Mouse (Mus musculus) intestine, embryonic 16.5 days (tissue): ENCODE measurements at regions not wholly inside any gene's neighbourhood (a gene's known extent, or its start where the extent isn't known, plus 50 kb on each side); places are given as distances from the start of the nearest gene placed in this dataset.

ENCODE experiments used
- ATAC-seq: fragments of 200-750 bp; cut with Nextera tagmentation; 2 replicates; pipeline ENCODE4 v1.8.0; 2017; ENCODE audit warnings: moderate TSS enrichment, moderate library complexity
- H3K27ac ChIP-seq: fragments of 300-500 bp; sonication (generic); 2 replicates; pipeline ENCODE4 v1.5.1; 2014; ENCODE audit warnings: mild to moderate bottlenecking, low read length
- H3K27me3 ChIP-seq: fragments of 300-500 bp; sonication (generic); replicated peaks from 2 replicates; pipeline ENCODE4 v1.6.1; 2014; ENCODE audit warnings: low read length, control low read depth, mixed read lengths; ENCODE audit not compliant: control insufficient read depth, insufficient read depth
- H3K36me3 ChIP-seq: fragments of 300-500 bp; sonication (generic); 2 replicates; pipeline ENCODE4 v1.6.1; 2014; ENCODE audit warnings: low read length, control low read depth; ENCODE audit not compliant: control insufficient read depth, insufficient read depth
- H3K4me1 ChIP-seq: fragments of 300-500 bp; sonication (generic); 2 replicates; pipeline ENCODE4 v1.6.1; 2014; ENCODE audit warnings: low read length, control low read depth, mixed read lengths; ENCODE audit not compliant: control insufficient read depth, insufficient read depth
- H3K4me2 ChIP-seq: fragments of 300-500 bp; sonication (generic); 2 replicates; pipeline ENCODE4 v1.6.1; 2014; ENCODE audit warnings: low read depth, low read length, control low read depth
- H3K4me3 ChIP-seq: fragments of 300-500 bp; sonication (generic); 2 replicates; pipeline ENCODE4 v1.5.1; 2014; ENCODE audit warnings: mild to moderate bottlenecking, low read length
- H3K9ac ChIP-seq: fragments of 300-500 bp; sonication (generic); 2 replicates; pipeline ENCODE4 v1.6.1; 2014; ENCODE audit warnings: low read depth, low read length
- H3K9me3 ChIP-seq: fragments of 300-500 bp; sonication (generic); 2 replicates; pipeline ENCODE4 v1.6.1; 2016; ENCODE audit warnings: low read length, control low read depth; ENCODE audit not compliant: control insufficient read depth
- WGBS: fragments of 180-500 bp; shearing (Covaris S2); extraction: QIAGEN DNeasy Blood & Tissue Kit; methylation state at CpG from one replicate; pipeline ENCODE4 v1.1.7; 2014; 5-methylcytosine and 5-hydroxymethylcytosine counted together

DNA sequence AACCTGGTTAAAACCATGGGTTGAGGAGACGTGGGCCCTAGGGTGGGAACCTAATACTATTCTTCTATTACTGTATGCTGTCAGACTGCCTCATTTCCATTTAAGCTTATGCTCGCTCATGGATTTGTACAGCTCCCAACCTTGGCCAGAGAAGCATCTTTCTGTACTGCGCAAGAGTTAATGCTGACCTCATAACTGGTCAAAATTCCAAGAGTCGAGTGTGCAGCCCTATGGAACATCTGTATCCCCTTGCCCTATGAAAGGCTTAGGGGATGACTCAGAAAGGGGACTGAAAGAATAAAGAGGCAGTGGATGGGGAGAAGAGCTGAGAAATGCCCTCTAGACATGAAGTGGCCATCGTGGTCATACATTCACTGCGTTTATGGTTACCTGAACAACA is 218.7 kb upstream of the Cnr1 start:
- ATAC-seq = no peak
- no peaks in the 10 kb centered on the region for H3K4me1 ChIP-seq
- H3K4me2 ChIP-seq = no peak overlapping the region
- H3K27ac ChIP-seq = no peak overlapping the region
- H3K27me3 ChIP-seq = no peaks in the 10 kb centered on the region
- no peak overlapping the region for H3K9ac ChIP-seq
- H3K4me3 ChIP-seq = no peak overlapping the region
- no peaks in the 10 kb centered on the region for H3K9me3 ChIP-seq
- WGBS = 94% methylated on average over 6 of the region's 6 CpGs
- no peaks in the 10 kb centered on the region for H3K36me3 ChIP-seq

DNA sequence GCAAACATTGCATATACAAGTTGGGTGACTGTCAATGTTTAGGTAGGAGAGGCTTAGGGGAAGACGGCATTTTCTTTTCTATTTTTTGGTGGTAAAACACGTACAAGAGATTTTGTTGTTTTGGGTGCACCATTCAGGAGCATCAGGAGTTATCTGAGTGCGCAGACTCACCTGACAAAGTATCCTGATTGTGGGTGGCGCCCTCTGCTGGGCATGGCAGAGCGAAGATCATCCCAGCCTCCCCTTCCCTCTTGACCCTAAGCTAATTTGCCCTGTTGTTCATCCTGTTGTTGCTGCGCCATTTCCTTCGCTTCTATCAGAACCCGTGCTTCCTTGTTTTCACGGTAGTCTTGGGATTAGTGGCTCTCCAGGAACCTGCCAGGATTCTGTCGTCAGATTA is 217.6 kb upstream of the Cnr1 start:
- WGBS = 57% methylated on average over 10 of the region's 10 CpGs
- H3K9ac ChIP-seq = no peak overlapping the region
- no peak overlapping the region for H3K4me3 ChIP-seq
- no peak overlapping the region for H3K27ac ChIP-seq
- no peaks in the 10 kb centered on the region for H3K4me1 ChIP-seq
- no peak overlapping the region for H3K4me2 ChIP-seq
- H3K27me3 ChIP-seq = no peaks in the 10 kb centered on the region
- no peaks in the 10 kb centered on the region for H3K9me3 ChIP-seq
- no peaks in the 10 kb centered on the region for H3K36me3 ChIP-seq
- ATAC-seq = no peak

DNA sequence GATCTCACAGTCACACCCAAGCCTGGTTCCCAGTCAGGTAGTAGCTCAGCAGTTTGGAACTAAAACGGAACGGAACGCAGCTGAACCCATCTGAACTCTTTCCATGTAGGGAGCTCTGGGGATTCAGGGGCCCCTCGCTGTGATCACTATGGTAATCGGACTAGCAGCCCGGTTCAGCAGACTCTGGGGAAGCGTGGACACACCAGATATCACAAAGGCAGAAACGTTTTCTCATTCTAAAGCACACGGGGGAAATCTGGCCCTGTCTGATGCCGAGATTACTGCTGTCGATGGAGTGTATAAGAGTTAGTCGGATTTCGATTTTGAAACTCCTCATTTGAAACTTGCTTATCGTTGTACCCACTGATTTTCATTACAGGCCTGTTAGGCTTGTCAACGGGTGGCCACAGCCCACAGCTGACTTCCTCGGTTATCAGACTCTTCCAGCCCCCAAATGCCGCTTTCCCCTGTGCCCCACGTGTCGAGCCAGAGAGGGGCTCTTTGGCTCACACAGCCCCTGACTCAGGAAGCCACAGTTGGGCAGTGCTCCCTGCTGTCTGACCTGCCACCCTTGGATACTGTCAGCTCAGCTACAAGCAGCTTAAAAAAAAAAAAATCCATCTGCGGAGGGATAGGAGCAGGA is 207.8 kb upstream of the Cnr1 start:
- Histone ChIP-seq H3K27me3 (0 out of 2 replicates have a peak, but pooled peaks cover 2% of the 10 kb centered on the region), H3K27ac (no peak overlapping the region), H3K36me3 (no peaks in the 10 kb centered on the region), H3K9ac (no peak overlapping the region), H3K4me3 (no peak overlapping the region), H3K9me3 (no peaks in the 10 kb centered on the region), H3K4me2 (no peak overlapping the region), H3K4me1 (no peaks in the 10 kb centered on the region)
- ATAC-seq = no peak
- 51% methylated on average over 20 of the region's 20 CpGs for WGBS

DNA sequence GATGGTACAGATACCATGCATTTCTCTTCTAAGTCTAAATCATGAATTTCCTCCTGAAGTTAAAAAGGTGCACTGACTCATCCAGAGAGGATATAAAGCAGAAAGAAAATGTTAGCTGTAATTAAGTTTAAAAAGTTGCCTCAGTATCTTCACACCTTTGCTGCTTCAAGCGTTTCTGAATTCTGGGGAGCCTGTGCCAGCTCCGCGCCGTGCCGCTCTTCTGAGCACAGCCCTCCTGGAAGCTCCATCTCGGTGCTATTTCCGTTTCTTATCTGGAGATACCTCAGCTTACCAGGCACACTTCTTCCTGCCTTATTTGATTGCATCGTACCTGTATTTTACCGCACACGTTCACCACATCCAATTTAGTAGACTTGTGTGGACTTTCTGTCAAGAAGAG is 203.4 kb upstream of the Cnr1 start:
- 0 out of 2 replicates have a peak, but pooled peaks cover 2% of the 10 kb centered on the region for H3K27me3 ChIP-seq

DNA sequence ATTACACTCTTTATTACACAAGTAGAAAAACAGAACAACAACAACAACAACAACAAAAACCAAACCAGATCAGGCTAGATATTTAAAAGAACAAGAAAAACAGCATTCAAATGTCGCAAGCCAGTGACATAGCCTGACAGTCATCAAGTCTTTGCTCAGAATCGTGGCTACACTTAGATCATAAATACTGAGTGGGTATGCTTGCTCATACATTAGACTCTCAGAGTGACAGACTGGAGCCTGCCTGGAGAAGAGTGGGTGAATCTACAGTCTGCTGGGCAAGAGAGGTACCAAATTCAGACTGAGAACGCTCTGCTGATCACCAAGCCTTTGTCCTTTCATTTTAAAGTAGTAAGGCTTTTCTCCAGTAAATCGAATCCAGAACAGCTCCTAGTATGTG is 202.4 kb upstream of the Cnr1 start:
- no peaks in the 10 kb centered on the region for H3K9me3 ChIP-seq
- H3K4me2 ChIP-seq = no peak overlapping the region
- no peaks in the 10 kb centered on the region for H3K4me1 ChIP-seq
- H3K36me3 ChIP-seq = no peaks in the 10 kb centered on the region
- no peaks in the 10 kb centered on the region for H3K27me3 ChIP-seq
- H3K27ac ChIP-seq = no peak overlapping the region
- no peak for ATAC-seq
- H3K9ac ChIP-seq = no peak overlapping the region
- H3K4me3 ChIP-seq = no peak overlapping the region
- WGBS = 87% methylated on average over 4 of the region's 4 CpGs

More for the DNA sequence above, 203.4 kb upstream of the Cnr1 start:
- H3K9ac ChIP-seq = no peak overlapping the region
- ATAC-seq = no peak
- no peaks in the 10 kb centered on the region for H3K4me1 ChIP-seq
- H3K27ac ChIP-seq = no peak overlapping the region
- no peak overlapping the region for H3K4me3 ChIP-seq
- H3K4me2 ChIP-seq = no peak overlapping the region
- H3K36me3 ChIP-seq = no peaks in the 10 kb centered on the region
- 91% methylated on average over 10 of the region's 10 CpGs for WGBS
- no peaks in the 10 kb centered on the region for H3K9me3 ChIP-seq

DNA sequence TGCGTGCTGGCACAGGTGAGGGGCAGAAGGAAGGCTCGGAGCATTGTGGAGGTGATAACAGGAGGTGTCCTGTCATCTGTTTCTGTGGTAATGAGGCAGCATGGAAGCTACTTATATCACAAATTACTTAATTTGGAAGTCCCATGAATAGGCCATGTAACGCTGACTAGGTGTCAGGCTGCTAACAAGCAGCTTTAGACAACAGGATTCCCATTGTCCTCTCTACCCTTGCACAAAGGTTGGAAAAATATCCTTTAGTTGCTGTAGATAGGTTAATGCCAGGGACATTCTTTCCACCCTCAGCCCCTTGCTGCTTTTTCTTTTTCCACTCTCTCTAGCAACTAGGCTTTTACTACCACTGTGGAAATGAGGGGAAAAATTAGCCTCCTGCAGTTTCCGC is 192.6 kb upstream of the Cnr1 start:
- 85% methylated on average over 4 of the region's 4 CpGs for WGBS

DNA sequence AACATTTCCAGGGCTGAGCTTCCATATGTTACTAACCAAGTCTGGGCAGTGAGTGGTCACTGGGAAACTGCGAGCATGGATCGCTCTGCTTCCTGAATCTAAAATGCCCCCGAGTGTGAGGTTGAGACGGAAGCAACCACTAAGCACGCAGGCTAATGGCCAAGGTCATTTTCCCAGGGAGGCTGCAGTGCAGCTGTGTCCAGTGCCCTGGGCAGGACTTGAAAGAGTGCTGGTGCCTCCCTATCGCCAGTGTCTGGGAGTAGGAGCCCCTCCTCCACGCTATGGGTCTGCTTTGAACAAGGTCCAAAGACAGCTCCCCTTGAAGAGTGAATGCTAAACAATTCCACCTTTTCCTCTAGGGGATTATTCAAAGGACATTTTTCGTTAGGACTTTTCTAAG is 189.5 kb upstream of the Cnr1 start:
- no peaks in the 10 kb centered on the region for H3K36me3 ChIP-seq
- no peak overlapping the region for H3K4me3 ChIP-seq
- no peak overlapping the region for H3K4me2 ChIP-seq
- no peaks in the 10 kb centered on the region for H3K9me3 ChIP-seq
- no peak overlapping the region for H3K9ac ChIP-seq
- no peak for ATAC-seq
- 55% methylated on average over 8 of the region's 8 CpGs for WGBS
- no peaks in the 10 kb centered on the region for H3K4me1 ChIP-seq
- no peak overlapping the region for H3K27ac ChIP-seq
- no peaks in the 10 kb centered on the region for H3K27me3 ChIP-seq

More for the DNA sequence above, 192.6 kb upstream of the Cnr1 start:
- H3K9ac ChIP-seq = no peak overlapping the region
- ATAC-seq = no peak
- no peaks in the 10 kb centered on the region for H3K27me3 ChIP-seq
- no peaks in the 10 kb centered on the region for H3K36me3 ChIP-seq
- H3K4me3 ChIP-seq = no peak overlapping the region
- H3K27ac ChIP-seq = no peak overlapping the region
- H3K4me2 ChIP-seq = no peak overlapping the region
- H3K4me1 ChIP-seq = no peaks in the 10 kb centered on the region
- H3K9me3 ChIP-seq = no peaks in the 10 kb centered on the region

DNA sequence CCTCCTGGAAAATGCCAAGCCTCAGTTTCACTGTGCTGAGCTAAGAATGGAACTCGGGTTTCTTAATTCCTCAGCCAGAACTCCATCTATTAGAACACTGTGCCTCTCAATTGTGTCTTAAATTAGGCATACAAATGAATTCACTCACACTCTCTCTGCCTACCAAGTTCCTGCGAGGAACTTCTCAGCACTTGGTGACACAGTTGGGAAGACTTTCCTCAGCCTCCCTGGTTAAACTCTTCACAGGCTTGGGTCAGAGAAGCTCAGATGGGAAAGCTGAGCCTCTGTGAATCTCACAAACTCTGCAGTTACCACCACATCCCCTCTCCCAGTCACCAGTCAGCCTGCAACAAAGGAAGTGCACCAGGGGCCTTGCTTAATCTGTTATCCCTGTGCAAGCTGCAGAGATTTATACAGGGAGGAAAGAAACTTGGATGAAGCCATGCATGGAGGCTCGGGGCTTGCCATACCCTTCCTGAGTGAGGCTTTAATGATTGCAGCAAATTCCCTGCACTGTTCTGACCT is 188.9 kb upstream of the Cnr1 start:
- no peak overlapping the region for H3K4me3 ChIP-seq
- H3K4me2 ChIP-seq = no peak overlapping the region
- H3K9ac ChIP-seq = no peak overlapping the region
- H3K27me3 ChIP-seq = no peaks in the 10 kb centered on the region
- H3K27ac ChIP-seq = no peak overlapping the region
- no peaks in the 10 kb centered on the region for H3K36me3 ChIP-seq
- H3K4me1 ChIP-seq = no peaks in the 10 kb centered on the region
- no peaks in the 10 kb centered on the region for H3K9me3 ChIP-seq
- WGBS = 54% methylated on average over 3 of the region's 3 CpGs
- no peak for ATAC-seq

DNA sequence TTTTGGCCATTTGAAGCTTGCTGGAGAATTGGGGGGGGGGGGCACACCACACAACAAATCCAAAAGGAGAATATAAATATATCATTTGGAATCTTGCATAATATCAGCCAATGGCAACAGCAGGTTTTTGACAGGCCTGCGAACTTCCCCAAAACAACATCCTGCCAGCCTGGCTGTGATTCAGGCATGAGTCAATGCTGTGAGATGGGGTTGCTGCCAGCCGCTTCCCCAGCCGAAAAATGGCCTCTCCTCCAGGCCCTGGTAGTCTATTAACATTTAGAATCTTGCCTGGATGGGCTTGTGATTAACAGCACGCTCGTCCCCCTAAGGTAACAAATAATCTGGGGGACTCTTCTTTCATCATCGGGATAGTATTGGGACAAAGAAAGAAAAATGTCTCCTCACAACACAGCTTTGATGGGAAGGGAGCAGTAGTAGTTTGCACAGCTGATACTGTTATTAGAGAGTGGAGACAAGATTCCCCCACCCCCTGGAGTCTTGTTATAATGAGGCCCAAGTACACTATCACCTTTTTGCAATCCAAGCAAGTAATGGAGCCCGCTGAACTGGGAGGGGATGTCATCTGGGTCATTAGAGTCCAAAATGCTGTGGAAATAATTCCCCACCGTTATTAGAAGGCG is 188.2 kb upstream of the Cnr1 start:
- Histone ChIP-seq H3K9ac (no peak overlapping the region), H3K9me3 (no peaks in the 10 kb centered on the region), H3K36me3 (no peaks in the 10 kb centered on the region)

More for the DNA sequence above, 188.2 kb upstream of the Cnr1 start:
- no peaks in the 10 kb centered on the region for H3K27me3 ChIP-seq
- H3K4me2 ChIP-seq = no peak overlapping the region
- ATAC-seq = no peak
- no peaks in the 10 kb centered on the region for H3K4me1 ChIP-seq
- 77% methylated on average over 9 of the region's 9 CpGs for WGBS
- H3K4me3 ChIP-seq = no peak overlapping the region
- H3K27ac ChIP-seq = no peak overlapping the region
